Mouse (Mus musculus) neutrophil, adult 65 days (primary cell): ENCODE results near the gene Itpr3. TPM values are rescaled to one million over a fixed set of nuclear protein-coding genes. Genes with fewer than 3 reads are reported as not detected.

ENCODE experiments used
- total RNA-seq: library from RNA; stranded (reverse); gene quantifications from 2 replicates; pipeline ENCODE4 v1.2.4, GENCODE M21; 2023

Itpr3 gene
- 5.5 and 6.1 TPM in 2 replicates for total RNA-seq

GRCm38 (mm10) chr17:27056812-27057516 is at the start of gene Itpr3:
Itpr3 (plus strand) TSS chr17:27057304.

GRCm38 (mm10) chr17:27028909-27029308 is 28.2 kb upstream of the Itpr3 start, which contains the start of gene Bak1:
Bak1 (minus strand) TSS chr17:27029009.

DNA sequence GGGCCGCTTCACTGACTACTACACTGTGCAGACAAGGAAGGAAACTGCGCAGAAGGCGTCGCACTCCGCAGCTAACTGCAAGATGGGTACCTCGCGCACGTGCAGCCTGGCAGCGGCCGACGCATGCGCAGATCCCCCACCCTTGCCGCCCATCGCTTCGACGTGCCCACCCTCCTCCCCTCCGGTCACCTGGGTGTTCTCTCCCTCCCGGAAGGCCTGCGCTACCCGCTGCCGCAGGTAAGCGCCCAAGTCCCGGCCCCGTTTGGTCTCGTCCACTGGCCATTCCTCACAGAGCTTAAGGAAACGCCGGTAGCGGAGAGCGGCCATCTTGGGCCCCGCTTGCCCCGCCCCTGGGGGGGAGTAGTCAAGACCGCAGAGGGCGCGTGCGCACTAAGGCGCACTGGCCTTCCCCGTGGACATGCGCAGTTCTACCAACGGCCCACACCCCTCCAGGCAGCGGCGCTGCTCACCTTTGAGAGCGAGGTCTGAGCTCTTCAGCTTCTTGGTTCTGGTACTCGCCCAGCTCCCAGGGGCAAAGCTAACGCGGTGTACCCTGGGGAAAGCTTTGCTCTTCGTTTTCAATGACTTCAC is 76.5 kb downstream of the Itpr3 start, which contains the start of gene Uqcc2:
Uqcc2 (minus strand) TSS at position 366 of the 591 bp plus-strand sequence.

GRCm38 (mm10) chr17:27167545-27167944 is 110.4 kb downstream of the Itpr3 start, which contains the start of gene Ip6k3:
Ip6k3 (minus strand) TSS chr17:27167795.

Other genes with a start within 250 kb of the Itpr3 start
- not detected in 2 replicates for gene Nkx2-5, start 212.3 kb upstream of the Itpr3 start, total RNA-seq
- 13.9 and 23.1 TPM in 2 replicates for gene Kifc5b, start 140.2 kb upstream of the Itpr3 start, total RNA-seq
- gene Phf1, start 124.3 kb upstream of the Itpr3 start, total RNA-seq, result 76.0 and 101 TPM in 2 replicates
- gene Cuta, start 117.7 kb upstream of the Itpr3 start, total RNA-seq, result 46.7 and 60.9 TPM in 2 replicates
- gene Syngap1, start 116.1 kb upstream of the Itpr3 start, total RNA-seq, result 1.8 and 4.3 TPM in 2 replicates
- 13.6 and 16.0 TPM in 2 replicates for gene Zbtb9, start 84.1 kb upstream of the Itpr3 start, total RNA-seq
- 67.0 and 73.5 TPM in 2 replicates for gene Bak1, start 28.3 kb upstream of the Itpr3 start, total RNA-seq
- gene Uqcc2, start 76.6 kb downstream of the Itpr3 start, total RNA-seq, result 18.4 and 22.9 TPM in 2 replicates
- gene Ip6k3, start 110.5 kb downstream of the Itpr3 start, total RNA-seq, result 0.16 TPM in 1 of 2 replicates, not detected in the other
- 41.4 and 63.4 TPM in 2 replicates for gene Lemd2, start 147.2 kb downstream of the Itpr3 start, total RNA-seq